Mouse (Mus musculus): ENCODE measurements at regions not wholly inside any gene's neighbourhood (a gene's known extent, or its start where the extent isn't known, plus 50 kb on each side); places are given as distances from the start of the nearest gene placed in this dataset.

GRCm38 (mm10) chr4:99376911-99377310 is 81.2 kb downstream of the Gm12689 start:
- TF ChIP-seq CTCF (conservative IDR thresholded peaks at IDR 0.05; ENCODE audit: insufficient read depth, insufficient read length, low read depth, low read length): no peak
- TF ChIP-seq POLR2A (IDR thresholded peaks at IDR 0.05; ENCODE audit: low read depth, low read length): no peak
